Mouse (Mus musculus) erythroblast, embryonic 14.5 days (primary cell): ENCODE results near the gene Pacrg.

Source experiments
- GATA1 ChIP-seq: IDR thresholded peaks from 2 replicates; pipeline ENCODE4 v1.6.1; 2012; ENCODE audit warnings: low read length, inconsistent platforms, mixed read lengths
- TAL1 ChIP-seq: IDR thresholded peaks from 3 replicates; pipeline ENCODE4 v1.6.1; 2012; ENCODE audit warnings: low read length, inconsistent platforms, mixed read lengths

DNA sequence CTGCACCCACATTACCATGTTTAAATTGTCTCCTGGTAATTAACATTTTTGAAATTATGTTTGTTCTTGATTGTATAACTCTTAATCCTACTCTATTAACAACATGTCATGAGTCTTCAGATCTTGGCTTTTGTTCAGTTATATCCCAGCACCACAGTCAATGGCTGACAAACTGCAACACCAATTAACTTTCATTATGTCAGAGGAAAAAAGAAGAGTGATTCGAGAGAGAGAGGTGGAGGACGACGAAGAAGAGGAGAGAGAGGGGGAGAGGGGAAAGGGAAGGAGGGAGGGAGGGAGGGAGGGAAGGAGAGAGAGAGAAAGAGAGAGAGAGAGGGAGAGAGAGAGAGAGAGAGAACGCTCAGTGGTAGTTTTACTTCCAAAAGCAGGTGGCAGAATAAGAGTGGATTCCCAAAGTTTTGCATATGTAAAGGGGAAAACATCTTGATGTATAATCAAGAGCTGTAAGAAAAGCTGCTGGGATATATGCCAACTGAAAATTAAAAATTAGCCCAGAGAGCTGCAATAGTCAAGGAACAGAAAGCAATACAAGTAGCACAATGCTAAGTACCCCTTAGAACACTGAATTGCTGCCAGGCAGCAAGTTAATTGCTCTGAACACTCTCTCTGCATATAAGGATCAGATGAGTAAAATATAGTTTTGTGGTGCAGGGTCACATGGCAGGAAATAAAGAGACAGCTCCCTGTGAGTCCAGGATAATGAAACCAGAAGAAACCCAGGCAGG is 107.6 kb downstream of the Pacrg start:
- TF ChIP-seq TAL1 (no peak), GATA1 (no peak)
